Mouse (Mus musculus): Measurements from ENCODE around the gene Kcnh7.

The Kcnh7 gene

GRCm38 (mm10) chr2:62646014-62646645 is 538.0 kb downstream of the Kcnh7 start, which contains the start of gene Ifih1:
Gene Ifih1, minus strand, starts transcription at chr2:62646255.
- DNase-seq (ENCODE audit: low spot score in 2 of 2), result no peak

- DNase-seq (ENCODE audit: low spot score in 2 of 2), result no peak
Measured at GRCm38 (mm10) chr2:62645475-62645874, 538.6 kb downstream of the Kcnh7 start.

GRCm38 (mm10) chr2:62644891-62645290 is 539.2 kb downstream of the Kcnh7 start:
- DNase-seq (ENCODE audit: low spot score in 2 of 2), result no peak
